Mouse (Mus musculus) urinary bladder, postnatal 10 days (tissue): ENCODE measurements around the gene Prm1.

ENCODE experiments used
- DNase-seq: peaks from one replicate; pipeline ENCODE4 v3.0.0; 2022; ENCODE audit warnings: low spot score

Prm1 gene

DNA sequence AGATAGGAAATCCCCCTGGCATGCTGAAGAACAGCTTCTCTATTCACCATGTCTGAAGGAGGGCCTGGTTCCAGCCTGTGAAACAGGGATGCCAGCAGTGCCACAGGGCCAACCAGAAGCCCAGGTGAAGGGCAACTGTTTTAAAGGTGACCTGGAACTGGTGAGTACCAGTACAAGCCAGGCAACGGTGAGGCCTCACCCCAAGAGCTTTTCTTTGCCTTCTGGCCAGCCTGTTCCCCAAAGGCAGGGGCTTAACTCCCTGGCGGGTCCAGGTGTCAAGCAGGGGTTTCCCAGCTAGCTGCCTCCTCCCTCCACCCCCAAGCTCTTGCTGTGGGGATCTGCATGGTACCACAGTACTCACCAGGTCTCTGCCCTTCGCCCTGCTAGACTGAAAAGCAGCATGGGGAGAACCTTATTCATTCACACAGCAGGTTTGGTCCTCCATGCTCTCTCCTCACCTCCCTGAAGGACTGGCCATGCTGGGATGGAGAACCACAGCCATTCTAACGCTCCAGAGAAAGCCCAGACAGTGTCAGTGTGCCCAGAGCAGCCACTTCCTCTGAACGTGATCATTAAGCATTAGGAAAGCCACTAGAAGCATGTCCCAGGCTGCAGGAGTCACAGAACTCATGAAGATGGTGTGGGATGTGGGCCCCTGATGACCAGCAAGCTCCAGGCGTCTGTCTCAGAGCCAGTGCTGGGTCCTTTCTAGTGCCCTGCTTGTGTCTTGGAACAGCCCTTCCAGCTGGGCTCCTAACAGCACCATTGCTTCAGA is 23.1 kb downstream of the Prm1 start:
- no peak for DNase-seq

- no peak for DNase-seq
Observed at GRCm38 (mm10) chr16:10781862-10782371, 23.7 kb downstream of the Prm1 start.

- DNase-seq = no peak
Observed at GRCm38 (mm10) chr16:10780631-10781120, 25.0 kb downstream of the Prm1 start.

- no peak for DNase-seq
Observed at GRCm38 (mm10) chr16:10777579-10778160, 28.0 kb downstream of the Prm1 start.

DNA sequence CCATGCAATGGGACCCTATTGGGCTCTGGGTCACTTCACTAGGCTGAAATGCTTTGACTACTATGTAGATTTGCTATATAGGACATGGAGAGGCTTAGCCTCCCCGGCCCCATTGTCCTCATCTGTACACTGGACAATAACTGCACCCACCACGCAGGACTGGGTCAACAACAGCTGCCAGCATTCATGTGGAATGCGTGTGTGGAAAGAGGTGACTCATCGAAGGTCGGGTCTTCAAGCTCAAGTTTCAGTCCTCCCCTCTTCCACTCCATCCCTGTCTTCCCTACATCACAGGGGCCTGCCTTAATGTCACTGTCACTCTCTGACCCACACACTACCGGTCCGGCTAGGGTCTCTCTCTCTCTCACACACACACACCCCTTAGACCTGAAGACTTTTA is 29.3 kb downstream of the Prm1 start:
- no peak for DNase-seq

DNA sequence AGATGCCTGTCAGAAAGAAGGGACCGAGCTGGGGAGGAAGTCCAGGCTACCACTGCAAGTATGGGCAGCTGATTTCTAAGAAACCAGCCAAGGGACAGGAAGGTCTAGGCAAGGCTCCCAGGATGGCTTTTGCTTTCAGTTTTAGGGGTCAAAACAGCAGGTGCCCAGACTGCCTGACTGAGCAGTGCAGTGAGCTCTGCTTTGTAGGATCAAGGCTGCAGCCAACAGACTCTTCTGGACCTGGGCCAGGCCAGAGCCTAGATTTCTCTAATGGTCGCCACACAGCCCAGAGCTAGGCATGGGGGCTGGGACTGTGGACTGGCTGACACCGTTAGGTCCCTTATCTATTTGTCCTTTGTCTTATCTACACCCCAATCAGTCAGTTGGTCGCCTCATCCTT is 30.9 kb downstream of the Prm1 start:
- DNase-seq = no peak

DNA sequence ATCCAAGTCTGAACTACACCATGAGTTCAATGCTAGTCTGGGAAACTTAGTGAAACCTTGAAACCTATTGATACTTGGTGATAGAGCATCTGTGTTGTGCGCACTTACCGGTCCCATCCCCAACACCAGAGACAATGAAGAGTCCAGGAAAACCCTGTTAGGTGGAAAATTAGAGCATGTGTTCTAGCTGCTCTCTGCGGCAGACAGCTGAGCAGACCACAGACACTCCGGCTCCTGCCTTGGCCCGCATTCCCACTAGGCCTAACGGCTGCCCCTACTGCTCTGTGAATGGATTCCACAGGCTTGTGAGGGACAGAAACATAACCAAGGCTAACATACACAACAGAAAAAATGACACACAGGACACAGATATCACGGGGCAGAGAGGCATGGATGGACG is 32.1 kb downstream of the Prm1 start:
- no peak for DNase-seq

DNA sequence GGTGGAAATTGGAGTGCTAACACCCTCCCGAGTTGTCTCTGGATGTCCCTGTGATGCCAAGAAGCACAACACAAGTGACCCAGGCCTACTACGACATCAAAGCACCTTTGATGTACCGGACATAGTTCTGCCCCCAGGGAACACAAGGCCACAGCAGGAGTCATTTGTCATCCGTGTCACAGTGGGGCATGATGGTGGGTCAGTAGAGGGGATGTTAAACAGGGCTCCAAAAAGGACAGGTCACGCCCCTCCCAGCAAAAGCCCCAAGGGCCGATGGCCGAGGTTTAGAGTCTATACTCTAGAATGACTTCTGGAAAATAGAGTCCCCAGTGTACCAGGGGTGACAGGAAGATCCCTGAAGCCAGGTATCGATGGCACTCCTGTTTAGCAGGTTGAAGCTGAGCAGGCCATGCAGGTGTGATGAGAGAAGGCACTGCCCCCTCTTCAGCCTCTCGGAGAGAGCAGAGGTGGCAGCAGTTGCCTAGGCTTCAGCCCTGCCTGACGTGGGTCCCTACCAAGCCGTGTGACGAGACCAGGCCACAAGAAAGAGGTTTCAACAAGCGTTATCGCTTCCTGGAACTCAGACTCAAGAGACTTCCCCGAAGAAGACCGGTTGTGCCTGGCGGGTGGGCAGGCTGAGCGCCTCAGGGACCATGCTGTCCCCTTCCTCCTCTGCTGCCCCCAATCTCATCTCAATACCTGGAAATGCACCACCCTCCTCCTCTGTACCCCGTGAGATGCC is 33.7 kb downstream of the Prm1 start:
- DNase-seq = no peak

- no peak for DNase-seq
Observed at GRCm38 (mm10) chr16:10770531-10771325, 34.9 kb downstream of the Prm1 start.

GRCm38 (mm10) chr16:10769661-10770060 is 36.0 kb downstream of the Prm1 start:
- DNase-seq = no peak

- no peak for DNase-seq
Observed at GRCm38 (mm10) chr16:10768821-10769220, 36.8 kb downstream of the Prm1 start.

DNA sequence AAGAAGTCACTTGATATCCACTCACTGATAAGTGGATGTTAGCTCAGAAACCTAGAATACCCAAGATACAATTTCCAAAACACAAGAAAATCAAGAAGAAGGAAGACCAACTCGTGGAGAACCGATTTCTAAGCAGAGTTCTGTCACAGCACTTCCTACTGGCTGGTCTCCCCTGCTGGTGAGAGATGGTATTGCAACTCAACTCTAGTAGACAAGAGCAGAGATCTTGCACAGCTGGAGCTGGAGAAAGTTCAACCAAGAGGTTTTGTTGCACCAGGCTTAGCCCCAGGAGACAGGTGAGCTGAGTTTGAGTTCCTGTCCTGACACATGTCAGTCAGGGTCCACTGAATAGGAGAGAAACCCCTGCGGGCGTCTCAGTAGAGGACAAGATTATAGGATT is 38.5 kb downstream of the Prm1 start:
- DNase-seq = no peak

- no peak for DNase-seq
Observed at GRCm38 (mm10) chr16:10764323-10764722, 41.3 kb downstream of the Prm1 start.

GRCm38 (mm10) chr16:10763540-10764264 is 41.9 kb downstream of the Prm1 start:
- no peak for DNase-seq

GRCm38 (mm10) chr16:10762569-10763180 is 43.0 kb downstream of the Prm1 start:
- DNase-seq = no peak

- DNase-seq = no peak
Observed at GRCm38 (mm10) chr16:10761182-10761581, 44.5 kb downstream of the Prm1 start.

DNA sequence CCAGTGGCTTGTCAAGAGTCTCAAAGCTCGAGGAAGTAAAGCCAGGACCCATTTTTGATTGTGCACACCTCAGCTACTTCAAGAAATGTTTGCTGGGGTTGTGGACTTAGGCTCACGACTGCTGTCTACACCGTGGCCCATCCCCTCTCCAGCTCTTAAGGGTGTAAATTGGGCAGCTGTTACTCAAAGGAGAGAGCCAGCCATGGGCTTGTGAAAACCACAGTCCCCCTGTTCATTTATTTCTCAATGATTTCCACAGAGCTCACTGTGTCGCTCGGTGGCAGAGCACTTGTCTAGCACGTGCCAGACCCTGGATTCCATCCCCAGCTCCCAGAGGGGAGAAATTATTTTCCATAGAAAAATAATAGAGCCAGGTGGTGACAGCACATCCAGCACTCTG is 49.5 kb downstream of the Prm1 start:
- no peak for DNase-seq

DNA sequence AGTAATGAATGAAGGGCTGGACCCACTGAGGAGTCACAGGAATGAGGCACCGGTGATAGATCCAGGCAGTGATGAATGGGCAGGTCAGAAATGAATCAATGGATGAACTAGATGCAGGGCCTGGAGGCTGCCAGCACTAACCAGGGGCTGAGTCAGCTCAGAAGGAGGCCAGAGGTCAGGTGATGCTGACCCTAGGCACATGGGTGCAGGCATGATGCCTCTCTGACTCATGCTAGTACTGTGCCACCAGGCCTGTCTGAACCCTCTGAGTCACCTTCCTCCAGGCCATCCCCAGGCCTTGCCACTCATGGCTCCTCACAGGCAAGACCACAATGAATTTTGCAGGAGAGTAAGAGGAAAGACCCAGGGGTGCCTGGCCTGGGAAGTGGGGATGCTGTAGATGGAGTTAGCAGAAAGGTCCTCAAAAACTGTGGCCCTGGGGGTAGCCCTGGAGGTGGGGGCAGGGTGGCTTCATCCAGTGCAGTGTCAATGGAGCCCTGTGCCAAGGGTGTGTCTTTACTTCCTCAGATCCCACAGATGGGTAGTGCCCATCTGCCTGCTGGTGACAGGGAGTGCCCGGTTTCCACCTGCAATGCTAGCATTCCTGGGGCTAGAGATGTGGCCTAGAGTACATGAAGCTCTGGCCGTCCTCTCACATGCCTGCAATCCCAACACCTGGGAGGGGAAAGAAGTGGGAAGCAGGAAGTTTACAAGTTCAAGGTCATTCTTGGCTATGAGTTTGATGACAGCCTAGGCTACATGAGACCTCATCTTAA is 50.9 kb downstream of the Prm1 start:
- no peak for DNase-seq

DNA sequence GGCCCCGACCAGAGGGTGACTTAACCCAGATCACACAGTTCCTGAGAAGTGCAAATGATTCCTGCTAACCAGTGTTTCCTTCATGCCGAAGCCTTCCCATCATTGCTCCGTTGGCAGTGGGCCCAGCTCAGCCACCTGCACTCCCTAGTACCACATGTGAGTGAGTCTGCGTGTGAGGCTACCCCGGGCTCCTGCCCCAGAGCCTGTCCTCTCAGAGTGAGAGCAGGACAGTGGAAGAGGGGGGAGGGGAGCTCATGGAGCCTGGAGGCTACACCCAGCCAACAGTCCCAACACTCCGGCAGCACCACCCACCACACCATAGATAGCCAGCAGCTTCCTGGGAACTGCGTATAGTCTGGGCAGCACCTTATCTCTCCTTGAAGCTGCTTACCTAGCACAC is 55.8 kb downstream of the Prm1 start:
- DNase-seq = no peak

- no peak for DNase-seq
Observed at GRCm38 (mm10) chr16:10749226-10749625, 56.4 kb downstream of the Prm1 start.
